Mouse (Mus musculus) megakaryocyte, embryonic 14.5 days (primary cell): ENCODE data around the gene Rpf2. TPM values are rescaled to one million over a fixed set of nuclear protein-coding genes. Genes with fewer than 3 reads are reported as not detected.

Experiments
- H3K27me3 ChIP-seq: replicated peaks from 2 replicates; pipeline ENCODE3; 2012; ENCODE audit warnings: inconsistent platforms
- H3K36me3 ChIP-seq: replicated peaks from 2 replicates; pipeline ENCODE3; 2012; ENCODE audit warnings: low read length, inconsistent platforms, mixed read lengths
- H3K4me1 ChIP-seq: 2 replicates; pipeline ENCODE4 v1.6.1; 2012; ENCODE audit warnings: inconsistent platforms
- H3K4me3 ChIP-seq: replicated peaks from 2 replicates; pipeline ENCODE3; 2012; ENCODE audit warnings: moderate library complexity, mild to moderate bottlenecking, inconsistent platforms
- H3K9me3 ChIP-seq: 2 replicates; pipeline ENCODE4 v1.6.1; 2012; ENCODE audit warnings: inconsistent platforms
- FLI1 ChIP-seq: IDR thresholded peaks from 2 replicates; pipeline ENCODE4 v1.6.1; 2012; ENCODE audit warnings: low read length, inconsistent platforms, mixed read lengths
- GATA1 ChIP-seq: IDR thresholded peaks from 3 replicates; pipeline ENCODE4 v1.6.1; 2012; ENCODE audit warnings: mixed read lengths, low read length, inconsistent platforms, borderline replicate concordance
- polyA plus RNA-seq: library from polyadenylated mRNA; stranded (reverse); fragments of >175 nt; gene quantifications from 2 replicates; pipeline ENCODE4 v1.2.3, GENCODE M21; 2012; ENCODE audit warnings: low replicate concordance; ENCODE audit not compliant: insufficient read depth

Gene Rpf2
- polyA plus RNA-seq, 1 experiment = 1.3 TPM

DNA sequence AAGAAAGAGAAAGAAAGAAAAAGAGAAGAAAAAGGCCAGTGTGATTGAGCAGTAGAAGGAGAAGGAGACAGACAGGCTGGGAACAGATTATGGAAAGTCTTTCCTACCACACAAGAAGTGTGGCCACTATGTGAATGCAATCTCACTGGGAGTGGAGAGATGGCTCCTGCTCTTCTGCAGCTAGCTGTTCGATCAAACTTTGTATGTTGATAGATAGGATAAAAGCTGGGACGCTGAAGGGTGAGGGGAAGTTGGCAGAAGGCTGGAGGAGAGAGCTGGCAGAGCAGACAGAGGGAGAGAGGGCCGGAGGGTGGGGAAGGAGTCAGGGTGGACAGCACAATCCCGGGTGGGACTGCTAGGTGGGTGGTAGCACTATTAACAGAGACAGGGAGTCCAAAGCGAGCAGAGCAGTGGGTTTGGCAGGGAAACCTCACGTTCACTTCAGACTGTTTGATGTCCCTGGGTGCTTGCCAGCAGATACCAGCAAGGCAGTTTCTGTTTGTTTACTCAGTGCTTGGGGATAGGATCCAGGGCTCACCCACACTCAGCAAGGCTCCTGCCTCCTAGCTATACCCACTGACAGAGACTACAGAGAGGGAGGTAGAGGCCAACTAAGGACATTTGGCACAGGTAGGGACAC lies 69.4 kb downstream of the Rpf2 start:
- Histone ChIP-seq H3K9me3 (no peaks in the 10 kb centered on the region), H3K36me3 (no peaks in the 10 kb centered on the region), H3K4me1 (peaks cover 68% of the 10 kb centered on the region), H3K4me3 (peak overlapping the region; percentile 47), H3K27me3 (no peaks in the 10 kb centered on the region)
- TF ChIP-seq GATA1 = no peak
- no peak for TF ChIP-seq FLI1

Other genes with a start within 250 kb of the Rpf2 start
- gene Mfsd4b1, start 221.8 kb downstream of the Rpf2 start, polyA plus RNA-seq = not detected in 2 replicates
- 7.0 and 10.9 TPM in 2 replicates for gene Slc16a10, start 104.8 kb downstream of the Rpf2 start, polyA plus RNA-seq
- 7.4 and 17.2 TPM in 2 replicates for gene Gtf3c6, start 11.1 kb upstream of the Rpf2 start, polyA plus RNA-seq
- 0.79 and 10.4 TPM in 2 replicates for gene Amd1, start 55.1 kb upstream of the Rpf2 start, polyA plus RNA-seq
- gene Cdk19, start 92.5 kb upstream of the Rpf2 start, polyA plus RNA-seq = 4.8 and 7.2 TPM in 2 replicates